Comparison of ENCODE assay signal across 18 mouse cellular contexts in the genomic region with DNA sequence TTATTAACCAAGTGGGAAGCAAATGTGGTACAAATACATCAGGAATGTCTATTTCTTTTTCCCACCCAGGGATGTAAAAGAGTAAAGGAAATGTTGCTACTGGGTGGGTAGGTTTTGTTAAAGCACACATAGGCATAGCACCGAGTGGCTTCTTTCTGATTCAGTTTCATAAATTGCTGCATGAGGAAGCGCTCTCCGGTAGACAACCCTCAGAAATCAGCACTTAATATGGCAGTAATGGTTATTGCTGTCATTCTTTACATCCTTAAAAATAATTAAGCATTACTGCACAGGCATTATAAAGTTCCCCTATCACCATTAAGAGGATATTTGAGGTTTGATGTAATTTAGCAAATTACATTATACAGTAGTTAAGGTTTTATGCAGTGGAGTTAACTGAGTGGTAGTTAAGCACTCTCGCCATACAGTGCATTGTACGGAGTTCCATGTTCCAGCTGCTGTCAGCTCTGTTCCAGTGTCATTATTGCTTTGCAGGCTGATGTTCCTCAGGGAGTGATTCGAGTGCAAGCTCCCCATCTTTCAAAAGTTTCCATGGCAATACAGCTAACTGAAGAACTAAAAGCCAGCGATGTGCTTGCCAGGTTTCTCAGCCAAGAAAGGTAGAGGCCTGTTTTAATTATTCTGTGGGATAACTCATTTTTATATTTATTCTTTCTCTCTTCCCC.
A peak's percentile ranks its signal among the peaks of the same experiment; 100 is the strongest.
DNase-seq lines count a peak whose midpoint lies in the region; ATAC-seq lines count a peak whose summit lies in the region.
"Had no signal": no experiment of that assay in that cellular context is flagged by ENCODE, and none has a peak within 500 bp of the region (broad histone marks: within the 10 kb centered on the region; RNA-seq: fewer than 3 reads in every experiment).

No protein-coding gene starts in this region.

- DNase-seq in midbrain, embryonic 11.5 days (ENCODE audit: low spot score, missing footprints), result no peak
- DNase-seq in midbrain, embryonic 14.5 days, result peak; percentile 69
- DNase-seq in ovary, adult 18-20 months (ENCODE audit: low spot score), result no peak
- no peak for DNase-seq in heart, postnatal 4 days
- DNase-seq in kidney, postnatal 10 days, result no peak
- DNase-seq: adrenal gland, postnatal 36 days; cerebellum, postnatal 25 days; heart, postnatal 14 days; kidney, postnatal 14 days; right cerebral cortex, postnatal 4 days; thymus, adult 2 months had no signal

- no peak overlapping the region for H3K4me3 ChIP-seq in midbrain, embryonic 13.5 days (replicated peaks)
- no peak overlapping the region for H3K4me3 ChIP-seq in midbrain, embryonic 11.5 days (ENCODE audit: low read depth, low read length)
- no peak overlapping the region for H3K4me3 ChIP-seq in hindbrain, embryonic 13.5 days
- no peak overlapping the region for H3K4me3 ChIP-seq in midbrain, embryonic 14.5 days (replicated peaks; ENCODE audit: low read depth, low read length)
- H3K4me3 ChIP-seq: liver, embryonic 12.5 days; lung, embryonic 15.5 days; myocyte had no signal

- H3K9me3 ChIP-seq in midbrain, embryonic 13.5 days, result no peaks in the 10 kb centered on the region
- H3K9me3 ChIP-seq in midbrain, embryonic 11.5 days (ENCODE audit: control insufficient read depth, low read length), result no peaks in the 10 kb centered on the region
- H3K9me3 ChIP-seq in hindbrain, embryonic 13.5 days, result no peaks in the 10 kb centered on the region
- no peaks in the 10 kb centered on the region for H3K9me3 ChIP-seq in midbrain, embryonic 14.5 days (ENCODE audit: control insufficient read depth, low read length)
- H3K9me3 ChIP-seq: liver, embryonic 12.5 days; lung, embryonic 15.5 days had no signal

- no peak overlapping the region for H3K27ac ChIP-seq in midbrain, embryonic 13.5 days
- no peak overlapping the region for H3K27ac ChIP-seq in midbrain, embryonic 11.5 days (ENCODE audit: low read depth, low read length)
- no peak overlapping the region for H3K27ac ChIP-seq in hindbrain, embryonic 13.5 days
- no peak overlapping the region for H3K27ac ChIP-seq in midbrain, embryonic 14.5 days (replicated peaks; ENCODE audit: low read depth, low read length)
- H3K27ac ChIP-seq: liver, embryonic 12.5 days; lung, embryonic 15.5 days had no signal

- no peak overlapping the region for H3K9ac ChIP-seq in midbrain, embryonic 13.5 days (replicated peaks)
- no peak overlapping the region for H3K9ac ChIP-seq in midbrain, embryonic 11.5 days (ENCODE audit: low read length)
- H3K9ac ChIP-seq in hindbrain, embryonic 13.5 days, result no peak overlapping the region
- no peak overlapping the region for H3K9ac ChIP-seq in midbrain, embryonic 14.5 days (replicated peaks; ENCODE audit: low read length)
- H3K9ac ChIP-seq: liver, embryonic 12.5 days; lung, embryonic 15.5 days had no signal

- peaks cover 6% of the 10 kb centered on the region for H3K4me1 ChIP-seq in midbrain, embryonic 13.5 days (replicated peaks)
- no peaks in the 10 kb centered on the region for H3K4me1 ChIP-seq in midbrain, embryonic 11.5 days (ENCODE audit: control insufficient read depth, insufficient read depth, low read length)
- peaks cover 12% of the 10 kb centered on the region for H3K4me1 ChIP-seq in hindbrain, embryonic 13.5 days (replicated peaks)
- 0 out of 2 replicates have a peak, but pooled peaks cover 3% of the 10 kb centered on the region for H3K4me1 ChIP-seq in midbrain, embryonic 14.5 days (ENCODE audit: control insufficient read depth, insufficient read depth, low read length)
- H3K4me1 ChIP-seq: liver, embryonic 12.5 days; lung, embryonic 15.5 days had no signal

- H3K4me2 ChIP-seq in midbrain, embryonic 13.5 days (replicated peaks), result no peak overlapping the region
- H3K4me2 ChIP-seq in midbrain, embryonic 11.5 days, result no peak overlapping the region
- H3K4me2 ChIP-seq in hindbrain, embryonic 13.5 days, result no peak overlapping the region
- no peak overlapping the region for H3K4me2 ChIP-seq in midbrain, embryonic 14.5 days (ENCODE audit: low read length)
- H3K4me2 ChIP-seq: liver, embryonic 12.5 days; lung, embryonic 15.5 days had no signal

- ATAC-seq in midbrain, embryonic 13.5 days, result peak; percentile 80
- no peak for ATAC-seq in midbrain, embryonic 11.5 days (ENCODE audit: low FRiP score)
- ATAC-seq in hindbrain, embryonic 13.5 days (ENCODE audit: low FRiP score), result peak; percentile 93
- peak; percentile 73; the same call in 1 of the 2 replicates for ATAC-seq in midbrain, embryonic 14.5 days (ENCODE audit: low FRiP score, low TSS enrichment)
- ATAC-seq: intestine, embryonic 16.5 days; liver, embryonic 12.5 days had no signal

- no peaks in the 10 kb centered on the region for H3K27me3 ChIP-seq in midbrain, embryonic 13.5 days
- no peaks in the 10 kb centered on the region for H3K27me3 ChIP-seq in midbrain, embryonic 11.5 days (ENCODE audit: control insufficient read depth, insufficient read depth, low read length)
- no peaks in the 10 kb centered on the region for H3K27me3 ChIP-seq in hindbrain, embryonic 13.5 days
- no peaks in the 10 kb centered on the region for H3K27me3 ChIP-seq in midbrain, embryonic 14.5 days (ENCODE audit: control insufficient read depth, insufficient read depth, low read length)
- H3K27me3 ChIP-seq: CH12.LX; liver, embryonic 12.5 days; lung, embryonic 15.5 days had no signal

- peaks cover 4% of the 10 kb centered on the region; the same call in 1 of the 2 replicates for H3K36me3 ChIP-seq in midbrain, embryonic 13.5 days
- no peaks in the 10 kb centered on the region for H3K36me3 ChIP-seq in midbrain, embryonic 11.5 days (ENCODE audit: control insufficient read depth, insufficient read depth, low read length)
- no peaks in the 10 kb centered on the region for H3K36me3 ChIP-seq in hindbrain, embryonic 13.5 days
- H3K36me3 ChIP-seq in midbrain, embryonic 14.5 days (ENCODE audit: control insufficient read depth, insufficient read depth, low read length), result no peaks in the 10 kb centered on the region
- H3K36me3 ChIP-seq: liver, embryonic 12.5 days; lung, embryonic 15.5 days had no signal

- 56% methylated on average over 7 of the region's 7 CpGs for WGBS in midbrain, embryonic 13.5 days
- 71% methylated on average over 7 of the region's 7 CpGs for WGBS in midbrain, embryonic 11.5 days
- 51% methylated on average over 7 of the region's 7 CpGs for WGBS in hindbrain, embryonic 13.5 days
- WGBS in midbrain, embryonic 14.5 days, result 50% methylated on average over 7 of the region's 7 CpGs
